Mouse (Mus musculus) layer of hippocampus, adult 9-11 months (tissue): ENCODE data around the gene Dmd.

ENCODE experiments used
- DNase-seq: peaks from one replicate; pipeline ENCODE4 v3.0.0; 2022

Gene Dmd

GRCm38 (mm10) chrX:85049593-85049992 is 2100.9 kb downstream of the Dmd start:
- DNase-seq, result no peak

DNA sequence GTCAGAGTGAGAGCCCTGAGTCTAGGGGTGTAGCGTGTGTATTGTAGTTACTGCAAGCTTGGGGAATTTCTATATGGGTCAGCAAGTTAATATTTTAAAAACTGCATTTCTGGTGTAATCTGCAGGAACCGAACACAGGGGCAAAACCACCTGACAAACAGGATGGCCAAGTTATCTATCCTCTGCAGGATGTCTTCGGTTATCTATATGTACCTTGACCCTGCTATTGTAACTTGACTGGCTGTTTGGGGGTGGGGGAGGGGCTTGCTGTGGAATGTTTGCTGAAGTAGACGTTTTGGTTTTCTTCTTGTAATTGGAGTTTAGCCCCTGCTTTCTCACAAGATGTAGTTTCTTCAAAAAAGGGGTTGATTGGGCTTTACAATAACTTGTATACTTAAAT is 2124.9 kb downstream of the Dmd start:
- no peak for DNase-seq

DNA sequence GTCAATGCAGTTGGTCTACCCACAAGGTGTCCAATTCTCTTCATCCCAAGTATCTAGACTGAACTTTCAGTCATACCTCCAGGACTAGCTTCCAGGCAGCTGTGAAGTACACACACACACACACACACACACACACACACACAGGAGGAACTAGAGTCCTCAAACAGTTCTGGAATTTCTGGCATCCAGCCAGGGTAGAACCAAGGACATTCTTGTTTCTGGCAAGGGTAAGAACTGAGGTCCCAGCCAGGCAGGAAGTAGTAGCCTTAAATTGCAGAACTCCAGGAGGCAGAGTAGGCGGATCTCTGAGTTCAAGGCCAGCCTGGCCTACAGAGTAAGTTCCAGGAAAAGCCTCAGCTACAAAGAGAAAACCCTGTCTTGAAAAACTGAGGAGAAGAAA is 2128.2 kb downstream of the Dmd start:
- no peak for DNase-seq

GRCm38 (mm10) chrX:85077605-85078004 is 2128.9 kb downstream of the Dmd start:
- DNase-seq, result no peak

- DNase-seq, result no peak
Measured at GRCm38 (mm10) chrX:85079174-85079573, 2130.5 kb downstream of the Dmd start.

GRCm38 (mm10) chrX:85084237-85085153 is 2135.8 kb downstream of the Dmd start:
- DNase-seq, result no peak

DNA sequence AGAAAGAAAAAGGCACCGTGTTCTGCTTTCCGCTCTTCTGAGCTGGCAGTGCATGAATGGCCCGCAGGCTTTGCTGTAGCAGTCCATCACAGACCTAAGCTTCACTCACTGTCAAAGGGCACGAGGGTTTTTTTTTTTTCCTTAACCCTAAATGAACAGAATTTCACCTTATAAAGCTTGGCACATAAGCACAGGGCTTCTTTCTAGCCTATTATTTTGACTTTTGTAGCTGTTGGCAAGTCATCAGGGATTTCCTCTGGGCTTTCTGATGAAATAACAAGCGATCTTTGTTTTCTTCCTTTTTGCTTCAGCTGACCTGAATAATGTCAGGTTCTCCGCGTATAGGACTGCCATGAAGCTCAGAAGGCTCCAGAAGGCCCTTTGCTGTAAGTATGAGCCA is 2140.8 kb downstream of the Dmd start:
- no peak for DNase-seq

DNA sequence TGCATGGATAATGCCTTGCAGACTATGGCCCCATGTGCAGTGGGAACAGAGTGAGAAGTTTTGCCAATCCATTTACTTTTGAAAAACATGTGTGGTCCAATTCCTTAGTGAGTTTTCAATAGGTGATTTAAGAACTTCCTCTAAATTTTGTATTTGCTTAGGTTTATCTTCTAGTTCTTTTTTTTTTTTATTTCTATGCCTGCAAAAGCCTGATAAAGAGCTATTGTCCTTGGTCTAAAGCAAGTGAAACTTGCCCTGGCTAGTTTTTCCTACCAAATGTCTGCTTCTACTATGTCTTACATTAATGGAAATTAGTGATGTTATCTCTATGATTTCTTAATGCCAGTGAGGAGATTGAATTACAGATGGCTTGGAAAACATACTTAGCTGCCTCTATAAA is 2144.7 kb downstream of the Dmd start:
- no peak for DNase-seq

DNA sequence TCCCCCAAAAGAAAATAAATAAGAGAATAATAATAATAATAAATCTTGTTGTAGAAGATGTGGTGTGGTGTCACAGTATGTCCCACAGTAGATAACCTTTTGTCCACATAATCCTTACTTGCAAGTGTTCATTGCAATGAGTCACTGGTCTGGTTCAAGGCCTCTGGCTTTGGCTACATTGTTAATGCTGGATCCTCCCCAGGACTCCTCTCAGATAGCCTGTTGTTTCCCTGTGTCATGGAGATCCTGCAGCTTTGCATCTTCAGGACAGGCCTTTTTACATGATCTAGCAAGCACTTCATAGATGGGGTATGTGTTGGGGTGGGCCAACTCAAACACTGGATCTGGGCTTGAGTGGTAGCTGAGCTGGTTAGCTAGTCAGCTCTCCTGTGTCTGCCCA is 2150.0 kb downstream of the Dmd start:
- no peak for DNase-seq

- peak; percentile 3 for DNase-seq
Measured at GRCm38 (mm10) chrX:85112418-85112817, 2163.7 kb downstream of the Dmd start.

DNA sequence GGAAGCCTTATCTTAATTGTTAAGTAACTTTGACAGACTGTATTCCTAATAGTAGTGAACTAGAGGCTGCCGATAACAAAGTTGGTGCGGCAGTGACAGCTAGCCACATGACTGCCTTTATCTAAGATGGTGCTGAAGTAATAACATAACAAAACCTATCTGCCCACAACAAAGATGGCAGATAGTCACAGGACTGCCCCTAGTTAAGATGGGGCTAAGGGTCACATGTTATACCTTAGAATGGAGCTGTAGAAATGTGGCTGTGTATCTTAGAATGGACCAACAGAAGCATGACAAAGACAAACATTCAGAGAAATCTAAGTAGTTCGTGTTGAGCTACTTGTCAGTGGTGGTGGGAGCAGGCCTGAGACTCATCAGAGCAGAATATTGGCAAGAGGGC is 2184.0 kb downstream of the Dmd start:
- DNase-seq, result no peak

- no peak for DNase-seq
Measured at GRCm38 (mm10) chrX:85137293-85137692, 2188.6 kb downstream of the Dmd start.

- no peak for DNase-seq
Measured at GRCm38 (mm10) chrX:85171264-85171663, 2222.6 kb downstream of the Dmd start.

- DNase-seq, result no peak
Measured at GRCm38 (mm10) chrX:85187565-85187964, 2238.9 kb downstream of the Dmd start.

DNA sequence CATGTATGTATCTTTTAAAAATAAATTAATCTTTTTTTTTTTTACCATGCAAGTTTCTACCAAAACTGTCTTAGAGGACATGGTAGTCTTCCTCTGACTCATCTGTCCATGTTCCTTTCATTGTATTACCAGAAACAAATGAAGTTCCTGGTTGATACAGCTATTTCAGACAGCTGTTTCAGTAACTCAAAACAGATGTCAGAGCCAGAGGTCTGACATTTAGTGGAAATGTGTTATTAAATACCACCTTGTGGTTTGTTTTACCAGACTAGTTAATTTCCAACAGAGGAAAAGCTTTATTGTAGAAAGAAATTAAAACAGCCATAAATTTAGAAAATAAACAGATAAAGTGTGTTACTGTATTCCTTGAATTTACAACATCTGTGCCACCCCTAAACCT is 2245.2 kb downstream of the Dmd start:
- no peak for DNase-seq

GRCm38 (mm10) chrX:85197688-85198087 is 2249.0 kb downstream of the Dmd start:
- no peak for DNase-seq

- peak; percentile 33 for DNase-seq
Measured at GRCm38 (mm10) chrX:85199398-85199797, 2250.7 kb downstream of the Dmd start.

DNA sequence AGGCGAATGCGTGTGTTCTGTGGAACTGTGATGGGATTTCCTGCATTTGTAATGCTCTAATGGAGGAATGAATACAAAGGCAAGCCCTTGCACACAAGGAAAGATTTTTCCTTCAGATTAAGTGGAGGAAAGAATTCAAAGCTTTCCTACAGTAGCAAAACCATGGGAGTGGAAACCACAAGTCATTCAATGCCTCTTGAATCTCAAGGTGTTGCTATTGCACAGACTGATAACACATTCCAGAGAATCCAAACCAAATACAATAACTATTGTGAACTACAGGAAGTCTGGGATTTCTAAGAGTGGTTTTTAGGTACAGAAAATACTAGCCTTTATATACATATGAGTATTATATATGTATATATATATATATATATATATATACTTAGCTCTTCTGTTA is 2258.3 kb downstream of the Dmd start:
- DNase-seq, result no peak

GRCm38 (mm10) chrX:85226883-85227282 is 2278.2 kb downstream of the Dmd start:
- DNase-seq, result no peak

- no peak for DNase-seq
Measured at GRCm38 (mm10) chrX:85249379-85249778, 2300.7 kb downstream of the Dmd start, which contains the start of gene Fthl17a. Gene Fthl17a (plus strand): TSS chrX:85249679.
